Mouse (Mus musculus) intestine, embryonic 15.5 days (tissue): ENCODE measurements around the gene Ccpg1. TPM values are rescaled to one million over a fixed set of nuclear protein-coding genes. Genes with fewer than 3 reads are reported as not detected.

ENCODE experiments used
- ATAC-seq: fragments of 200-750 bp; cut with Nextera tagmentation; 2 replicates; pipeline ENCODE4 v1.8.0; 2017; ENCODE audit warnings: moderate TSS enrichment, moderate library complexity
- H3K27ac ChIP-seq: fragments of 300-500 bp; sonication (generic); 2 replicates; pipeline ENCODE4 v1.5.1; 2015; ENCODE audit warnings: mild to moderate bottlenecking, inconsistent platforms
- H3K27me3 ChIP-seq: fragments of 300-500 bp; sonication (generic); replicated peaks from 2 replicates; pipeline ENCODE4 v1.6.1; 2015; ENCODE audit warnings: inconsistent platforms
- H3K36me3 ChIP-seq: fragments of 300-500 bp; sonication (generic); 2 replicates; pipeline ENCODE4 v1.6.1; 2015; ENCODE audit warnings: inconsistent platforms
- H3K4me1 ChIP-seq: fragments of 300-500 bp; sonication (generic); replicated peaks from 2 replicates; pipeline ENCODE4 v1.6.1; 2015; ENCODE audit warnings: inconsistent platforms
- H3K4me2 ChIP-seq: fragments of 300-500 bp; sonication (generic); replicated peaks from 2 replicates; pipeline ENCODE4 v1.6.1; 2015; ENCODE audit warnings: mild to moderate bottlenecking, inconsistent platforms
- H3K4me3 ChIP-seq: fragments of 300-500 bp; sonication (generic); replicated peaks from 2 replicates; pipeline ENCODE4 v1.5.1; 2015; ENCODE audit warnings: inconsistent platforms
- H3K9ac ChIP-seq: fragments of 300-500 bp; sonication (generic); 2 replicates; pipeline ENCODE4 v1.6.1; 2015; ENCODE audit warnings: inconsistent platforms
- H3K9me3 ChIP-seq: fragments of 300-500 bp; sonication (generic); 2 replicates; pipeline ENCODE4 v1.6.1; 2016; ENCODE audit warnings: inconsistent platforms
- WGBS: fragments of 180-500 bp; shearing (Covaris S2); methylation state at CpG from one replicate; pipeline ENCODE4 v1.1.7; 2015; 5-methylcytosine and 5-hydroxymethylcytosine counted together
- polyA plus RNA-seq: library from polyadenylated mRNA; unstranded; fragments of >200 nt; fragmentation: Nextera tagmentation; extraction: Ambion mirVana; gene quantifications from 2 replicates; pipeline ENCODE4 v1.2.1, GENCODE M21; 2015

Ccpg1 gene
- polyA plus RNA-seq, 1 experiment from 2014 or later = 25.0 TPM

DNA sequence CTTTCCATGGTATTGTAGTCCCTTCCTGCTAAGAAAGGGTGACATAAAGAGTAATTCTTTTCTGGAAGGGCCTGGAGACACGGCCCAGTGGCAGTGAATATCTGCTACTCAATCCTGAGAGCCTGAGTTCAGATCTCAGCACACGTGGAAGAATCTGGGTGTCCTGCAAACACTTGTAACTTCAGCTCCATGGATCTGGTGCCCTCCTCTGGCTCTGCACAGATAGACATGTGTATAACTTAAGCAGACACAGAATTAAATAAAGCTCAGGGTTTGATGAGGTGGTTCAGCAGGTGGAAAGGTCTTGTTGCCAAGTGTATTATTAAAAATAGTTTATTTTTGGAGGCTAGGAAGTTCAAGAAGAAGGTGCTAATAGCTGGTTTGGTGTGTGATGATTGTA, 15.3 kb downstream of the Ccpg1 start:
- Histone ChIP-seq H3K27ac (no peak overlapping the region), H3K27me3 (no peaks in the 10 kb centered on the region)
- WGBS = 66% methylated on average over 2 of the region's 2 CpGs

GRCm38 (mm10) chr9:73001314-73002011, 16.2 kb downstream of the Ccpg1 start:
- no peak overlapping the region for H3K27ac ChIP-seq
- H3K36me3 ChIP-seq = no peaks in the 10 kb centered on the region
- no peak for ATAC-seq
- no peaks in the 10 kb centered on the region for H3K27me3 ChIP-seq
- H3K4me1 ChIP-seq = no peaks in the 10 kb centered on the region
- no peak overlapping the region for H3K4me3 ChIP-seq
- H3K9ac ChIP-seq = no peak overlapping the region
- H3K4me2 ChIP-seq = no peak overlapping the region
- H3K9me3 ChIP-seq = no peaks in the 10 kb centered on the region
- WGBS = 89% methylated on average over 13 of the region's 13 CpGs

More for the DNA sequence above, 15.3 kb downstream of the Ccpg1 start:
- Histone ChIP-seq H3K9ac (no peak overlapping the region), H3K9me3 (no peaks in the 10 kb centered on the region), H3K4me2 (no peak overlapping the region), H3K36me3 (no peaks in the 10 kb centered on the region), H3K4me1 (no peaks in the 10 kb centered on the region), H3K4me3 (no peak overlapping the region)
- ATAC-seq = no peak

- Histone ChIP-seq H3K27me3 (no peaks in the 10 kb centered on the region), H3K27ac (no peak overlapping the region), H3K36me3 (no peaks in the 10 kb centered on the region), H3K9ac (no peak overlapping the region), H3K9me3 (no peaks in the 10 kb centered on the region), H3K4me2 (no peak overlapping the region), H3K4me3 (no peak overlapping the region), H3K4me1 (no peaks in the 10 kb centered on the region)
- WGBS = 66% methylated on average over 3 of the region's 3 CpGs
- ATAC-seq = peak; percentile 56; the same call in 1 of the 2 replicates
Observed at GRCm38 (mm10) chr9:73002177-73002576, 16.9 kb downstream of the Ccpg1 start.

DNA sequence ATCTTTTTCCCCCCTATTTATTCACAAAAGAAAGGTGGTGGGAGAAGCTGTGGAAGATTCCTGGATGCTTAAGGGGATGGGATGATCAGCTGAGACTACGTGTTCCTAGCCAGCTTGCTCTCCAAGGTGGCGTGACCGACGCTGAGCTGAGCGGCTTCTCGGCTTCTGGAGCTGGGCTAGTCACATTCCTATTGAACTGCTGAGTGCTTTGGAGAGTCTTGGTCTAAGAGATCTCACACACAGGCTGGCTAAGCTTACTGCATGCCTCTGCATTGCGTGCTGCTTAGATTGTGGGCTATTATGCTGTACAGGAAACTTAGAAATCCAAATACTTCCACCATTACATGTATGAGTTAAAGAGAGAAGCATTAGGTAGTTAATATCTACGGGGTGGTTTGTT, 18.8 kb downstream of the Ccpg1 start:
- Histone ChIP-seq H3K9me3 (no peaks in the 10 kb centered on the region), H3K27ac (no peak overlapping the region), H3K9ac (no peak overlapping the region), H3K4me1 (no peaks in the 10 kb centered on the region), H3K27me3 (no peaks in the 10 kb centered on the region), H3K4me2 (no peak overlapping the region), H3K36me3 (no peaks in the 10 kb centered on the region), H3K4me3 (no peak overlapping the region)
- ATAC-seq = no peak
- WGBS = 87% methylated on average over 8 of the region's 8 CpGs

DNA sequence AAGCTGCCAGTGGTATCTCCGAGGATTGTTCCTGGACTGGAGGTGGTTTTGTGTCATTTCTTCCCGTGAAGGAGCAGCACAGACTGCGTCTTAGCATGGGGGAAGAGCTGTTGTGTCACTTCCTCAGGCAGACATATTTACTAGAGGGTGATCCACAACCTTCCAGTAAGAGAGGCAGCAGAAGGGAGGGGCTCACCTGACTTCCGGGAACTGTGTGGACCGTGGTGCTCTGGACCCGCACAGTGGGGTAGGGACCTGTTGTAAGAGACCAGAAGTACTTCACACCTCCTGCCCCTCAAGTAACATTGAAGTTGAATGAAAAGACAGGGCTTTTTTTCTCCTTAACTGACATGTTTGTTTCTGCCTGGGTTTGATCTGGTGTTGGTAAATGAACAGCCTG, 19.9 kb downstream of the Ccpg1 start:
- H3K27me3 ChIP-seq = no peaks in the 10 kb centered on the region
- no peaks in the 10 kb centered on the region for H3K9me3 ChIP-seq
- H3K4me2 ChIP-seq = no peak overlapping the region
- no peaks in the 10 kb centered on the region for H3K4me1 ChIP-seq
- H3K27ac ChIP-seq = no peak overlapping the region
- no peak for ATAC-seq
- H3K4me3 ChIP-seq = no peak overlapping the region
- H3K36me3 ChIP-seq = no peaks in the 10 kb centered on the region
- no peak overlapping the region for H3K9ac ChIP-seq
- WGBS = 83% methylated on average over 6 of the region's 6 CpGs

GRCm38 (mm10) chr9:73006175-73006574, 20.9 kb downstream of the Ccpg1 start:
- no peaks in the 10 kb centered on the region for H3K36me3 ChIP-seq
- 96% methylated on average over 3 of the region's 3 CpGs for WGBS
- no peak overlapping the region for H3K4me2 ChIP-seq
- no peak overlapping the region for H3K9ac ChIP-seq
- H3K27ac ChIP-seq = no peak overlapping the region
- no peaks in the 10 kb centered on the region for H3K27me3 ChIP-seq
- H3K4me1 ChIP-seq = no peaks in the 10 kb centered on the region
- no peak for ATAC-seq
- H3K9me3 ChIP-seq = no peaks in the 10 kb centered on the region
- no peak overlapping the region for H3K4me3 ChIP-seq

DNA sequence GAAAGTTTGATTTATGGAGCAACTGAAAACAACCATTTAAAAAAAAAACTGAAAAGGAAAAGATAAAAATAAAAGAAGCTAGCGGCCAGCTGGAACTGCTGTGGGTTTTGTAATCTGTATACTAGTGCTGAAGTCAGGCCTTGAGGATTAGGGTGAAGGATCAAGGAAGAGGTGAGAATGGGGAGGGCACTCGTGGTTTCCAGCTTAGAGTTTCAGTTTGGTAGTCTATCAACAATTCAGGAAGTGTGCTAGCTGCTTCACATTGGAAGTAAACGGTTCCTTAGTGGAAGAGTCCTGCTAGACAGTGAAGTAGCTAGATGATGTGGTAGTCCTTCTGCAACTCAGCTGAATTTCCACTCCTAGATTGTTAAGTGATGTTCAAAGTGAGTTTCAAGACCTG, 23.2 kb downstream of the Ccpg1 start:
- Histone ChIP-seq H3K9ac (no peak overlapping the region), H3K36me3 (0 out of 2 replicates have a peak, but pooled peaks cover 4% of the 10 kb centered on the region), H3K4me1 (no peaks in the 10 kb centered on the region), H3K4me2 (no peak overlapping the region), H3K9me3 (no peaks in the 10 kb centered on the region), H3K27me3 (no peaks in the 10 kb centered on the region), H3K27ac (no peak overlapping the region), H3K4me3 (no peak overlapping the region)
- 66% methylated on average over 3 of the region's 3 CpGs for WGBS
- no peak for ATAC-seq

DNA sequence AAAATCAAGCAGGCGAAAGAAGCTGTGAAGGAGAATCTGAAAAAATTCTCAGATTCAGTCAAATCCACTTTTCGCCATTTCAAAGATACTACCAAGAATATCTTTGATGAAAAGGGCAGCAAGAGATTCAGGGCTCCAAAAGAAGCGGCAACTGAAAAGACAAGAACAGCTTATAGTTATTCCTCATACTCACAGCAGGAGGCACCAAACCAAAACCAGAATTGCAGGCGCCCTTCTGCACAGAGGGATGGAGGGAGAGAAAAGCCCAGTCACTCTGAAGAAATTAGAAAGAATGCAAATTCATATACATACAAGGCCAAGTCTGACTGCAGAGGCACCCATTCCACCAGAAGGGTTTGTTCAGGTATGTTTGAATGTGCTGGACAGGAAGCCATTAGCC, 27.4 kb downstream of the Ccpg1 start:
- no peak overlapping the region for H3K4me2 ChIP-seq
- no peaks in the 10 kb centered on the region for H3K27me3 ChIP-seq
- no peak overlapping the region for H3K9ac ChIP-seq
- H3K36me3 ChIP-seq = peaks cover 18% of the 10 kb centered on the region; the same call in 1 of the 2 replicates
- H3K4me3 ChIP-seq = no peak overlapping the region
- ATAC-seq = no peak
- H3K27ac ChIP-seq = no peak overlapping the region
- WGBS = 88% methylated on average over 4 of the region's 4 CpGs
- H3K9me3 ChIP-seq = no peaks in the 10 kb centered on the region
- H3K4me1 ChIP-seq = no peaks in the 10 kb centered on the region

GRCm38 (mm10) chr9:73014724-73015123, 29.5 kb downstream of the Ccpg1 start:
- H3K9me3 ChIP-seq = no peaks in the 10 kb centered on the region
- peaks cover 19% of the 10 kb centered on the region for H3K36me3 ChIP-seq
- H3K4me1 ChIP-seq = no peaks in the 10 kb centered on the region
- H3K9ac ChIP-seq = no peak overlapping the region
- WGBS = 55% methylated on average over 13 of the region's 13 CpGs
- no peak for ATAC-seq
- no peak overlapping the region for H3K27ac ChIP-seq
- H3K4me3 ChIP-seq = no peak overlapping the region
- no peaks in the 10 kb centered on the region for H3K27me3 ChIP-seq
- H3K4me2 ChIP-seq = no peak overlapping the region

- Histone ChIP-seq H3K27ac (no peak overlapping the region), H3K36me3 (peaks cover 20% of the 10 kb centered on the region), H3K4me2 (no peak overlapping the region), H3K4me1 (no peaks in the 10 kb centered on the region), H3K9ac (no peak overlapping the region), H3K4me3 (no peak overlapping the region), H3K9me3 (no peaks in the 10 kb centered on the region), H3K27me3 (no peaks in the 10 kb centered on the region)
- WGBS = 90% methylated on average over 10 of the region's 10 CpGs
- no peak for ATAC-seq
Observed at GRCm38 (mm10) chr9:73019841-73020240, 34.6 kb downstream of the Ccpg1 start.

GRCm38 (mm10) chr9:73020566-73021097, 35.4 kb downstream of the Ccpg1 start:
- no peak overlapping the region for H3K4me2 ChIP-seq
- H3K4me1 ChIP-seq = no peaks in the 10 kb centered on the region
- ATAC-seq = no peak
- no peak overlapping the region for H3K27ac ChIP-seq
- no peaks in the 10 kb centered on the region for H3K27me3 ChIP-seq
- no peaks in the 10 kb centered on the region for H3K9me3 ChIP-seq
- no peak overlapping the region for H3K9ac ChIP-seq
- 88% methylated on average over 5 of the region's 5 CpGs for WGBS
- H3K4me3 ChIP-seq = no peak overlapping the region
- H3K36me3 ChIP-seq = peaks cover 18% of the 10 kb centered on the region

DNA sequence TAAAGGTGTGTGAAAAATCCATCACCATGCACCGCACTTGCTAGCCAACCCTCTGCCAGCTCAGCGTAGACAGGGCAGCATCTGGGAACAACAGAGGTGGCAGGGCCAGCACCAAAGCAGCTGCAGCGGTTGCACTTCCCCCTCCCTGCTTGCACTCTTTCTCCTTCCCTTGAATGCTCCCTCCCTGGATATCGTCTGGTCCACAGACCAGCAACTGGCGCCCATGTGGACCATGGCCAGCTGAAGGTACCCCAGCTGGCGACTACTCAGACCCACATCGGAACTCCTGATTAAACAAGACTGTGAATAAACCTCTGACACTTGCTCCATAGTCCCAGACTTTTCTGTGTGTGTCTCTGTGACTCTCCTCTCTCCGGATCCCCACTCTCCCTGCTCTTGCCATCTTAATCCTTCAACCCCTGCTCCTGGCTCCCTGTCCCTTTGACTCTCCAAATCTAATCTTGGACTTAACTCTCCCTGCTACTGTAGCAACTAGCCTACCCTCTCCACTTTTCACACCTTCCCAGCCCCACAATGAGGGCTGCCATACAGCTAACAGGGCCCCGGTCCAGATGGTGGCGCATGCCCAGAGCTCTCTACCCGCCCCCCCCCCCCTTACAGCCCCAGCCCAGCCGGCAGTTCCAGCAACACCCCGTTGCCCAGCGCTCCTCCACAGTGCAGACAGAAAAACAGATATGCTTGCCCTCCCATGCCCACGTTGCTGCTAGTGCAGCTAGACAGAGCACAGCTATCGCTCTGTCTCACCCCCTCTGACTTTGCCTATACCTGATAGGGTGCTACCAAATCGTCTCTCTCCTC, 40.8 kb downstream of the Ccpg1 start:
- WGBS = 33% methylated on average over 16 of the region's 17 CpGs
- Histone ChIP-seq H3K4me1 (no peaks in the 10 kb centered on the region), H3K27me3 (no peaks in the 10 kb centered on the region), H3K4me3 (no peak overlapping the region), H3K36me3 (no peaks in the 10 kb centered on the region), H3K27ac (no peak overlapping the region), H3K9ac (no peak overlapping the region), H3K4me2 (0 out of 2 replicates have a peak overlapping the region, but pooled peaks have one; percentile 3), H3K9me3 (no peaks in the 10 kb centered on the region)
- ATAC-seq = no peak; the same call in 1 of the 2 replicates
